Mouse (Mus musculus): ENCODE measurements at regions not wholly inside any gene's neighbourhood (a gene's known extent, or its start where the extent isn't known, plus 50 kb on each side); places are given as distances from the start of the nearest gene placed in this dataset.
A peak's percentile ranks its signal among the peaks of the same experiment; 100 is the strongest.

DNA sequence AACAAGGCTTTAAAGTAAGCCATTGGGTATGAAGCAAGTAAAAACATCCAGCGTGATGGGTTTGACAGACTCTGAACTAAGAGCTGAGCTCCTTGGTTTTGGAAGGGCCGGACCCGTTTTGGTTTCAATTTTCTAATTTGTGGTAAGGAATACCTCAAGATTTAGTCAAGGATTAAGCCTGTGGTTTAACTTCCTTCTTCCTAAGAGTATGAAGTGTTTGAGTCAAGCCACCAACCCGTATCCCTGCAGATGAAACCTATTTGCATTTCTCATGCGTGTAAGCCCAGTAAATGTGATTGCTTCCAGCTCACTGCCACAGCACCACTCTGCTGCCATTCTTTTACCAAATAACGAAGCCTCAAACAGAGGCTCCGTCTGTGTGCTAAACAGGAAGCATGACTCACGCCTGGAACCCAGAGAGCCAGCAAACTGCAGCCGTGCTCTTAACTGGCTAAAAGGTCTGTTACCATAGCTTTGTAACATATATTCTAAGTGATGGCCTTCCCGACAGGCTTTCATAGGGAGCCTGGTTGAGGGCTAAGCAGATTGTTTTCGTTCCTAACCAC lies 149.7 kb downstream of the Etv1 start:
- Histone ChIP-seq H3K4me3 (no peak overlapping the region; the same call in 1 of the 2 replicates), H3K27ac (no peak overlapping the region)
- intact Hi-C loops (cut with DNase I), result no loop called here
- TF ChIP-seq CTCF (IDR thresholded peaks at IDR 0.05), result no peak
- DNase-seq (ENCODE audit: extremely low spot score in 1 of 2, low spot score in 2 of 2), result peak in 1 of 2 experiments; percentile 15

DNA sequence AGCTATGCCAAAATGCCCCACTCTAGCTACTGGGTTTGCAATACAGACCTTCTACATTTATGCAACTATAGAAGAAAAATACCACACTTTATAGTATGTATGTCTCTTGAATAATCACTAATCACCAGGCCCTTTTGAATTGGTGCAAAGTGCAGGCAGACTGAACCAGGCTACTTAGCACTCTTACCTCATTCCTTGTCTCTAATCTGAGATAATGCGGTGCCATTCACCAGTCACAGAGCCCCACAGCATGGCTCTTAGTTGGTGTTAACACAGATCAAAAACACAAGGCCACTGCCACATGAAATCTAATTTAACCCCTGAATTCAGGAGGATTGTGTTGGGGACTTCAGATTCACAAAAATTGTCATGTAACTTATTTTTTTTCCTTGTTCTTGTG lies 150.5 kb downstream of the Etv1 start:
- DNase-seq (ENCODE audit: extremely low spot score in 1 of 2, low spot score in 2 of 2), result no peak
- Histone ChIP-seq H3K4me3 (no peak overlapping the region), H3K27ac (no peak overlapping the region)
- intact Hi-C loops (cut with DNase I), result loop anchor here (2.0 kb wide), 1 partner anchor 151 kb away; the partner anchor contains the start of gene Etv1
- TF ChIP-seq CTCF (IDR thresholded peaks at IDR 0.05), result no peak

DNA sequence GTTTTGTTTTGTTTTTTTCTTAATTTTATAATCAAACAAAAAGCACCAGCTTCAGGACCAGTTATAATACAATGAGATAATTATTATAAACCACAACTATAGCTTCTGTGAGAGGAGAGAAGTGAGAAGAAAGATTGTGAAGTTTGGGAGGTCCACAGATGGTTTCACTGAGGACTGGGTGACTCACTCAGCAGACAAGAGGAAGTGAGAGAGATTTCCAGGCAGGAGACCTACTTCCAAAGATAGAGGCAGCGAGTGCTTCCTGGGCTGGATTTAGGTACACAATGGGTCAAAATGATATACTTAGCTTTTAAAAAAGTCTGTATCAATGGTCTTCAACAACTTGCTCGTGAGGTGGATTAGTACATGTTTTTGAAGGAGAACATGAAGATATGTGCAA lies 152.6 kb downstream of the Etv1 start:
- H3K27ac ChIP-seq, result no peak overlapping the region
- no peak for DNase-seq (ENCODE audit: extremely low spot score in 1 of 2, low spot score in 2 of 2)
- no peak overlapping the region for H3K4me3 ChIP-seq
- TF ChIP-seq CTCF (IDR thresholded peaks at IDR 0.05), result no peak
- intact Hi-C loops (cut with DNase I), result loop anchor here (2.0 kb wide), 1 partner anchor 153 kb away; the partner anchor contains the start of gene Etv1

DNA sequence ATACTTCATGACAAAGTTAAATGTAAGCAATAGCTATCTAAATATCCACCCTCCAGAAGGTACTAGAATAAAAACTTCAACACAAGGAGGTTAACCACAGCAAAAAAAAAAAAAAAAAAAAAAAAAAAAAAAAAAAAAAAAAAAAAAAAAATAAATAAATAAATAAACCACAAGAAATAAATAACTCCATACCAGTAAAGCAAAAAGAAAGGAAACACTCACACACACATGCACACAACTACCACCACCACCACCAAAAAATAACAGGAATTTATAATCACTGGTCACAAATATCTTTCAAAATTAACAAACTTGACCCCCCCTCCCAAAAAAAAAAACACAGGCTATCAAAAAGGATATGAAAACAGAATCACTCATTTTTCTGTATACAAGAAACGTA lies 180.4 kb downstream of the Etv1 start:
- Histone ChIP-seq H3K4me3 (no peak overlapping the region), H3K27ac (no peak overlapping the region)
- no peak for DNase-seq (ENCODE audit: extremely low spot score in 1 of 2, low spot score in 2 of 2)
- intact Hi-C loops (cut with DNase I), result no loop called here
- no peak for TF ChIP-seq CTCF (IDR thresholded peaks at IDR 0.05)

DNA sequence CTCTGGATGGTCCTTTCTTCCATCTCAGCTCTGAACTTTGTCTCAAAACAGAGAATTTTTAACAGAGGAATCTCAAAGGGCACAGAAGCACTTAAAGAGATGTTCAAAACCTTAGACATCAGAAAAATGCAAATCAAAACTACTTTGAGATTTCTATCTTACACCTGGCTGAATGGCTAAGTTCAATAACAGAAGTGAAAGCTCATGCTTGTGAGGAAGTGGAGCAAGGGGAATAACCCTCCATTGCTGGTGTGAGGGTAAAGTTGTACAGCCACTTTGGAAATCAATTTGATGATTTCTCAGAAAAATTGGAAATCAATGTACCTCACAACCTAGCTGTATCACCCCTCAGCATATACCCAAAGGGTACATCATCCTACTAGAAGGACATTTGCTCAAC lies 183.1 kb downstream of the Etv1 start:
- TF ChIP-seq CTCF (IDR thresholded peaks at IDR 0.05), result no peak
- no peak overlapping the region for H3K27ac ChIP-seq
- no peak for DNase-seq (ENCODE audit: extremely low spot score in 1 of 2, low spot score in 2 of 2)
- no peak overlapping the region for H3K4me3 ChIP-seq
- intact Hi-C loops (cut with DNase I), result no loop called here

DNA sequence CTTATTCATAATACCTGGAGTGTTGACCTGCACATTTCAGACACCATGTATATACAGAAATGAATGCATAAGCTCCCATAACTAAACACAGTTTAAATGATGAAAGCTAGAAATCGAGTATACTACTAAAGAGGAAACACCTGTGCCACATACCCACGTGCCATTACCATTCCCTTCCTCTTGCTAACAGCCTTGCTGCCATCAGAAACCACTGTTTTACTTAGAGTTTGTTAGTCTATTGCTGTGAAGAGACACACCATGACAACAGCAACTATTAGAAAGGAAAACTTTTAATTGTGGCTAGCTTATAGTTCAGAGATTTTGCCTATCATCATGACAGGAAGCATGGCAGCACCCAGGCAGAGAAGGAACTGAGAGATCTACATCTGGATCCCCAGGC lies 191.2 kb downstream of the Etv1 start:
- TF ChIP-seq CTCF (IDR thresholded peaks at IDR 0.05), result no peak
- no peak for DNase-seq (ENCODE audit: extremely low spot score in 1 of 2, low spot score in 2 of 2)
- Histone ChIP-seq H3K4me3 (no peak overlapping the region), H3K27ac (no peak overlapping the region)
- intact Hi-C loops (cut with DNase I), result no loop called here

DNA sequence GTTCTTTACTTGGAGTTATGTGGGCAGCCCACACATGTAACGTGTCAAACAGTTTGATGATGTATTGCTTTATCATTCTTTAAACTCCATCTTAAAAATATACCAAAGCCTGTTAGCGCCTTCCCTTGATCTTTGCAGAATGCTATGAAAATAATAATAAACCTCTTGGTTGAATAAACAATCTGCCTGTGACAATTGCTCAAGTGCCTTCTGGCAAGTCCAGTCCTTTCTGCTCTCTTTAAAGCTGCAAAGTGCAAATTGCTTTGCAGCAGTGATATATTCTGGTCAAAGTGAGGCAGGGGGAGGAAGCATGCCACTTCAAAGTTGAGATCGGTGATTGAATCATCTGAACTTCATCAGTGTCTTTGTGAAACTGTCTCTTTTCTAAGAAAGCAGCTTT lies 193.0 kb downstream of the Etv1 start:
- no peak overlapping the region for H3K4me3 ChIP-seq
- intact Hi-C loops (cut with DNase I), result no loop called here
- no peak overlapping the region for H3K27ac ChIP-seq
- DNase-seq (ENCODE audit: extremely low spot score in 1 of 2, low spot score in 2 of 2), result no peak
- no peak for TF ChIP-seq CTCF (IDR thresholded peaks at IDR 0.05)

DNA sequence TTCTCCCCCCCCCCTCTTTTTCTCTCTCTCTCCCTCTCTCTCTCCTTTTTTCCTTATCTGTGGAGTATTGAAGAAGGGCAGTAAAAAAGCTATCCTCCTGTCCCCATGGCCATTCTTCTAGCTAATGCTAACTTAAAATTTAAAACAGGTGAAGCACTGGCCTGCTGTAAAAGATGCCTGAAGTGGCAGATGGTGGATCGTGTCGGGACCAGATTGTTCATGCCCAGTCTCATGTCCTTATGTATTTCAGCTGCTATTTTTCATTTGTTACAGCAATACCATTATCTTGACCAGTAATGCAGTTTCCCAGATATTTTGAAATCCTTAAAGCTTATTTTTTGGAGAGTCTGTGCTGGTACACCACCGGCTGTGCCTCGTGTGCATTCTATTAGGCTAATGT lies 196.3 kb downstream of the Etv1 start:
- no peak for TF ChIP-seq CTCF (IDR thresholded peaks at IDR 0.05)
- Histone ChIP-seq H3K27ac (no peak overlapping the region), H3K4me3 (no peak overlapping the region)
- no peak for DNase-seq (ENCODE audit: extremely low spot score in 1 of 2, low spot score in 2 of 2)
- intact Hi-C loops (cut with DNase I), result no loop called here

DNA sequence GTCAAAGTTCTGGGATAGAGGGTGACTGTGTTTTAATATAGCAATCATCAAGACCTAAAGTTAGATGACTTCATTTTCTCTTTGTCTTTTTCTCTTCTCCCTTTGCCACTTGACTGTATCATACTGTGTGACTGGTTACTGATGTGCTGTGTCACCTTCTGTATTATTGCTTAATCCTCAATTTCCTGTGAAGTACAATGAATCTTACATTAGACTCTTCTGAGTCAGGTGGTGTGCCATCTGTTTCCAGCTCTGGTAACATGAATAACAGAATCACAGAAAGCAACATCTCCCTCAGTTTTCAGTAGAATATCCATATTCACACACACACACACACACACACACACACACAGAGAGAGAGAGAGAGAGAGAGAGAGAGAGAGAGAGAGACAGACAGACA lies 203.2 kb downstream of the Etv1 start:
- intact Hi-C loops (cut with DNase I), result no loop called here
- TF ChIP-seq CTCF (IDR thresholded peaks at IDR 0.05), result no peak
- Histone ChIP-seq H3K4me3 (no peak overlapping the region), H3K27ac (no peak overlapping the region)
- DNase-seq (ENCODE audit: extremely low spot score in 1 of 2, low spot score in 2 of 2), result no peak

DNA sequence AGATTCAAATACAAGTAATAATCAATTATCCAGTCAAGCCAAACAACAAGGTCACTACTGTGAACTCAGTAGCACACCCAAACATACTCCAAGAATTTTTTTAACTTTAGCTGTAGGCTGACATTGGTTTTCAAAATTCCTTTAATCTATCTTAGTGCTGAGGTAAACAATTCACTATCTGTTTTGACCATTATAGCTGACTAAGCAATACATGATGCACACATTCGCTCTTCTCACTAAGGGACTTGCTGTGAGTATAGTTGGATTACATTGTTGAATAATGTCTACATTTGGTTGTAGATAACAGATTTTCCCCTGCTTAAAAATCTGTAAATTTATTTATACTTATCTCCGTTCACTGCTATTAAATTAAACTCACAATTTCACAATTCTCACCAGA lies 206.7 kb downstream of the Etv1 start:
- no peak overlapping the region for H3K4me3 ChIP-seq
- intact Hi-C loops (cut with DNase I), result no loop called here
- TF ChIP-seq CTCF (IDR thresholded peaks at IDR 0.05), result no peak
- no peak overlapping the region for H3K27ac ChIP-seq
- DNase-seq (ENCODE audit: extremely low spot score in 1 of 2, low spot score in 2 of 2), result no peak

DNA sequence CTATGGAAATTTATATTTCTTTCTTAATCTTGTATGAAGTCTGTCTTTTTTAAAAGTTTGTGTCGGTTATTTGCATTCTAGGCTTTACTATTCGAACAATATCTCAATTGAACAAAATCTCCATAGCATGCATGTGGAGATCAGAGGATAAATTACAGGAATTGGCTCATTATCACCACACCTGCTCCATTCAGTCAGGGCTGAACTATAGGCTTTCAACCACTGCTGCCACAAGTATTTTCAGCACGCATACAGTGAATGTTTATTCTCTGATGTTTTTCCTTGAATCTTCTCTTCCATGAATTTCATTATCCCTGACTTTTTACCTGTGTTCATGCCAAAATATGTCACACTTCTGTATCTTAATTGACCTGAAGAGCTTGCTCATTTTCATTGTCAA lies 207.2 kb downstream of the Etv1 start:
- intact Hi-C loops (cut with DNase I), result no loop called here
- no peak for TF ChIP-seq CTCF (IDR thresholded peaks at IDR 0.05)
- H3K4me3 ChIP-seq, result no peak overlapping the region
- no peak for DNase-seq (ENCODE audit: extremely low spot score in 1 of 2, low spot score in 2 of 2)
- no peak overlapping the region for H3K27ac ChIP-seq

DNA sequence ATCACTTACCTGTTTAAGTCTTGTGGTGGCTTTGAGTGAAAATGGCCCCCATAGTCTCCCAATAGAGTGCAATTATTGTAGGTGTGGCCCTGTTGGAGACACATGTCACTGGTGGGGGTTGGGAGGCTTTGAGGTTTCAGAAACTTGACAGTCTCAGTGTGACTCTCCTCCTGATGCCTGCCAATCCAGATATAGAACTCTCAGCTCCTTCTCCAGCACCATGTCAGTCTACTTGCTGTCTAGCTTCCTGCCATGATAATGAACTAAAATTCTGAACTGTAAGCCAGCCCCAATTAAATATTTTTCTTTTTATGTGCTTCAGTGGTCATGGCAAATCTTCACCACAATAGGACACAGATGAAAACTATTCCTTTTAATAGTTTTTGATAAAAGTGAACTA lies 208.1 kb downstream of the Etv1 start:
- TF ChIP-seq CTCF (IDR thresholded peaks at IDR 0.05), result no peak
- DNase-seq (ENCODE audit: extremely low spot score in 1 of 2, low spot score in 2 of 2), result no peak
- intact Hi-C loops (cut with DNase I), result no loop called here
- Histone ChIP-seq H3K4me3 (no peak overlapping the region), H3K27ac (no peak overlapping the region)

DNA sequence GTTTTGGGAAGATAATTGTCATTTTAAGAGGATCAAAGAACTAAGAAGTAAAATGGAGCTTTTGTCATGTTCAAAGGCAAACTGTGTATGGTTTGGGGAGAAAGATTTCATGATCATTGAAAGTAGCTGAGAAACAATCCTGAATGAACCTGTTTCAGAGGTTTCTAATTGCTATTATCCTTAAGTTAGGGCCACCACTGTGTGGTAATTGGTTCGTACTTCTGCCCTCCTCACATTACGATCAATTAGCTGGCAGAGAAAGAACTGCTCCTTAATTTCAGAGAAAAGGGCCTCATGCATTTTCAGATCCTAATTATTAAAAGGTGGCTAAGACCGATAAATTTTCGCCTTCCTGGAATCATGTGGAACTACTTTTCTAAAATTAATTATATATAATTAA lies 208.6 kb downstream of the Etv1 start:
- no peak for DNase-seq (ENCODE audit: extremely low spot score in 1 of 2, low spot score in 2 of 2)
- H3K4me3 ChIP-seq, result no peak overlapping the region
- TF ChIP-seq CTCF (IDR thresholded peaks at IDR 0.05), result no peak
- no peak overlapping the region for H3K27ac ChIP-seq
- intact Hi-C loops (cut with DNase I), result no loop called here
